Mouse (Mus musculus) large intestine, adult 2 months (tissue): Measurements from ENCODE around the gene Lrrc1. TPM values are rescaled to one million over a fixed set of nuclear protein-coding genes. Genes with fewer than 3 reads are reported as not detected.
"Not testable (repeated sequence)": the region's sequence is repeated elsewhere in the genome, so short reads cannot be mapped to it uniquely, and the experiment has no call there.

Source experiments
- DNase-seq: peaks from one replicate; pipeline ENCODE4 v3.0.0-alpha.2; 2012; ENCODE audit warnings: low read depth, low spot score
- WGBS: fragments of 180-500 bp; shearing (Covaris S2); methylation state at CpG from one replicate; pipeline ENCODE4 v1.1.7; 2018; 5-methylcytosine and 5-hydroxymethylcytosine counted together
- polyA plus RNA-seq: library from polyadenylated mRNA; depleted of rRNA; stranded (reverse); fragments of >200 nt; gene quantifications from 2 replicates; pipeline ENCODE4 v1.2.3, GENCODE M21; 2012; rRNA removed

Lrrc1 gene
- polyA plus RNA-seq, result 65.9 and 67.6 TPM in 2 replicates

GRCm38 (mm10) chr9:77544354-77545067 lies at the start of gene Lrrc1:
TSS of gene Lrrc1 (minus strand) at chr9:77544870.
- under 1% methylated on average over 88 of the region's 88 CpGs for WGBS
- DNase-seq, result no peak

DNA sequence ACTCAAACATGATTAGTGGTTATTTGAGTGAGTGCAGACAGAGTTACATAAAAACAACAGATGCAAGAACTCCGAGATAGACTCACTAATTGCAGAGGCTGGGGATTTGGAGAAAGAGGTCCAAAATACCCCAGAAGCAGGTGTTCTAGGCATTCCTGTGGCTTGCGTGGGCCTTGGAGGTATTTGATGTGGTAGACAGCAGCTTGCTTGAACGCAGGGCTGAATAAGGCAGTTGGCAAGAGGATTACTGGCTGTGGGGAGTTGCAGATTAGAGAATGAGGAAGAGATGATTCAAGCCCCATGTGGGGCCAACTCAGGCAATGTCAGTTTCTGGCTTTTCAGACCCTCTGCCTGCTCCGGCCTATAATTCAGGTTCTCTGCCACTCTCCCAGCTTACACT lies 47.8 kb upstream of the Lrrc1 start:
- DNase-seq, result no peak
- WGBS, result 66% methylated on average over 4 of the region's 4 CpGs

DNA sequence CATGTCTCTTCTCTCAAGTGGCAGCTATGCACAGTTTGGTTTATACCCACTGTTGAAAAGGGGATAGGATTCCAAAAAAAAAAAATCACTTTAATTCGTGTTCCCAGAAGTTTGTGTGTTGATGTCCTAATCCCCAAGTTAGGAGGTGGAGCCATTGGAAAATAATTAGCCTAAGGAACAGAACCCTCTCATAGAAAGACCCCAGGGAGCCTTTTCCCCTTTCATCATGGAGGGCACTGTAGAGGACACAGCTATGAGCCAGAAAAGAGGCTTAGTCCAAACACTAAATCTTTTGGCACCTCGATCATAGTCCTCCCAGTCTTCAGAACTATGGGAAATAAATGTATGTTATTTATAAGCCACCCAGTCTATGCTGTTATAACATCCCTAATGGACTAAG lies 44.8 kb upstream of the Lrrc1 start:
- 52% methylated on average over 2 of the region's 2 CpGs for WGBS
- DNase-seq, result no peak

DNA sequence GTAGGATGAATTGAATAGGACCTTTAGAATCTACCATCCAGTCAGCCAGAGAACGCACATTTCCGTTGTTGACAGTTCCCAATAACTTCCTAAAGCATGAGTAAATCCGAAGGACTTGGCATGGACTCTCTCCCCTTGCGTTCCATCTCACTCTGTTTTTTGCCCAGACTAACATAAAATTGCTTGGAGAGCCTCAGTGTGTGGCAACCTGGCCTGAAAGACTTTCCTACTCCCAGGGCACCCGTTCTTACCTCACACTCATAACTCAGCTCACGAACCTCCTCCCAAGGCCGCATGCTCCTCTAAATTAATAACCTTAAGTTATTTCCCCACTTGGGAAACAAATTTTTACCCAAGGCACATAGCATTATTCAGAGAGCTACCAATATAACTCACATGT lies 42.9 kb upstream of the Lrrc1 start:
- DNase-seq, result no peak
- 89% methylated on average over 7 of the region's 7 CpGs for WGBS

DNA sequence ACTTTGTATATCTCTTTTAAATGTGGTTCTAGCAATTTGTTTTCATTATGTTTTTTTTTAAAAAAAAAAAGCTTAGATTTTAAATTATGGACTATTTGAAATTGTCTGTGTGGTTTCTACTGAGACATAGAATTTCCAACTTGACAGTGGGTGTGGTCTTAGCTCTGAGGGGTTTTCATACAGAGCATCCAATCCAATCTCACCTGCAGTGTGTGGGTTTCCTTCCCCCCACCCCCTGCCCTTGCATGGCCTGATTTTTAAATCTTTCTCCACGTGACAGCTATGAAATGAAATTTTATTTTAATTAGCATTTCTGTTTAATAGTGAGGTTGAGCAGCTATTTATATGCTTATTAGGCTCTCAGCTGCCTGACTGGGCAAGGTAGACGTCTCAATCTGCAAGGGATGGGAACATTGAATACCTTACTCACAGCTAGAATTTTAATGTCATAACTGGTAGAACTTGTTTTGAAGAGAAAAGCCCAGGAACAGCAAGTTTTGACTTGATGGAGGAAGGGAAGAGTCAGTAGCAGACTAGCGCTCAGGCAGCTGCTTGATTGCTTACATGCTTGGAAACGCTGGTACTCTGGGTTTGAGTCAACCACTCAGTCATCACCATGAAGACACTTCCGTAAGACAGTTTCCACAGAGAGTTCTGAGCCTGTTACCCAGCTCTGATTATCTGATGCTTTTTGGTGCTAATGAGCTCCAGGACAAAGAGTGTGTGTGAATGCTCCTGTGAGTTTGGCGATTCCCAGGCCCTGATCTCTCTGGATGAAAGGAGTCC lies 42.3 kb upstream of the Lrrc1 start:
- 72% methylated on average over 6 of the region's 6 CpGs for WGBS
- no peak for DNase-seq

GRCm38 (mm10) chr9:77584746-77585145 lies 40.1 kb upstream of the Lrrc1 start:
- WGBS, result 93% methylated on average over 6 of the region's 6 CpGs
- DNase-seq, result no peak

DNA sequence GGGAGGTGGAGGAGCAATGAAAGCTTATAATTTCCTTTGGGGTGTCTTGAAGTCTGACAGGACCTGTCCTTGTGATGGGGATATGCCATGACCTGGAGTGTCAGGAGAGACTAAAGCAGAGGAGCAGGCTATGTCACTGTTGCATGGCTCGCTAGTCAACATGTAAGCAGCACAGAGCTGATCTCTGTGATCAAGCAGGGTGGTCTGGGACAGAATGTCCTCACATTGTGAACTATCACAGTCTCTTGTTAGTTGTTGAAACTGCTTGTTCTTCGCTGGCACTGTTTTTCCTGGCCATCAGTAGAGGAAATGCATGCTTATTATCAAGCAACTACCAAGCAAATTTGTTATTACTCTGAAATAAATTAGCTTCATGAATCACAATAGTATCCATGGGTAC lies 38.6 kb upstream of the Lrrc1 start:
- no peak for DNase-seq
- WGBS, result 78% methylated on average over 2 of the region's 2 CpGs

DNA sequence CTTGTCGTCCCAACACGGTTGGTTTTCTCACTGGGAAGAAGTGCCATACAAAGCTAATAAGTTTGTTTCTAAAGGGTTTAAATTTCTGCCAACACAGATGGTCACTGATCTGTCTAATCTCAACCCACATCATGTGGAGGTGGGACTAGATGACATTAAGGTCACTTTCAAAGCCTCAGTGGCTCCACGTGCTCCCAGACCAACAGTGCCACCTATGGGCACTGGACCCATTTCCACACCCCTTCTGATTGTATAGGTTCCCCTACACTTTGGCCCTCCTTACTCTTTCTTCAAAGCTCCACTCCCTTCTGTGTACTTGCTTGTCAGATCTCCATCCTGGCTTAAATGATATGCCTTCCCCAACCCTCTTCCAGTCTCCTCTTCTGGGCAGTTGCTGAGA lies 35.2 kb upstream of the Lrrc1 start:
- no peak for DNase-seq
- 67% methylated on average over 3 of the region's 3 CpGs for WGBS

- DNase-seq, result no peak
- 94% methylated on average over 8 of the region's 8 CpGs for WGBS
Observed at GRCm38 (mm10) chr9:77577931-77578330, 33.3 kb upstream of the Lrrc1 start.

- no peak for DNase-seq
Observed at GRCm38 (mm10) chr9:77577409-77577808, 32.7 kb upstream of the Lrrc1 start.

- DNase-seq, result no peak
Observed at GRCm38 (mm10) chr9:77576320-77576719, 31.6 kb upstream of the Lrrc1 start.

GRCm38 (mm10) chr9:77574996-77575395 lies 30.3 kb upstream of the Lrrc1 start:
- DNase-seq, result not testable (repeated sequence)
- 48% methylated on average over 4 of the region's 4 CpGs for WGBS

GRCm38 (mm10) chr9:77571851-77572250 lies 27.2 kb upstream of the Lrrc1 start:
- 83% methylated on average over 4 of the region's 4 CpGs for WGBS

GRCm38 (mm10) chr9:77568789-77569506 lies 24.3 kb upstream of the Lrrc1 start:
- 70% methylated on average over 13 of the region's 13 CpGs for WGBS

More at GRCm38 (mm10) chr9:77571851-77572250, 27.2 kb upstream of the Lrrc1 start:
- no peak for DNase-seq

GRCm38 (mm10) chr9:77561827-77562226 lies 17.2 kb upstream of the Lrrc1 start:
- DNase-seq, result no peak

More at GRCm38 (mm10) chr9:77568789-77569506, 24.3 kb upstream of the Lrrc1 start:
- no peak for DNase-seq

- DNase-seq, result no peak
- WGBS, result 31% methylated on average over 3 of the region's 3 CpGs
Observed at GRCm38 (mm10) chr9:77557963-77558362, 13.3 kb upstream of the Lrrc1 start.

- DNase-seq, result no peak
- WGBS, result 85% methylated on average over 4 of the region's 4 CpGs
Observed at GRCm38 (mm10) chr9:77557181-77557580, 12.5 kb upstream of the Lrrc1 start.

DNA sequence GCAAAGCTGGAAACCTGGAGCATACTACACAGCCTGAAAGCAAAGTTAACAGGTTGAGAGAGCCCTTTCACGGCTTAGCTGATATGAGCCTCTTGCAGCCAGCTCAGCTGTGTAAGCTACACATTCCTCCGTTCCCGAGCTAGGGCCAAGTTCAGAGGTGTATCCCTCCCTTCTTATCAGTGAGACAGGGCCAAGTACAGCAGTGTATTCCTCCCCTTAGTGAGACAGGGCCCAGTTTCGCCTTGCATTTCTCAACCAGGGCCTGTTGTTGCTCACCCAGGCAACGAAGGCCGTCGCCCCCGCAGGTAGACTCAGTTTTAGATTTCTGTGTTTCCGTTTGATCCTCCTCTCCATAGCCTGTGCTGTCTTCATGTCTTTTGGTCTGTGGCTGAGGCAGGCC lies 11.8 kb upstream of the Lrrc1 start:
- DNase-seq, result no peak
- 46% methylated on average over 9 of the region's 9 CpGs for WGBS

DNA sequence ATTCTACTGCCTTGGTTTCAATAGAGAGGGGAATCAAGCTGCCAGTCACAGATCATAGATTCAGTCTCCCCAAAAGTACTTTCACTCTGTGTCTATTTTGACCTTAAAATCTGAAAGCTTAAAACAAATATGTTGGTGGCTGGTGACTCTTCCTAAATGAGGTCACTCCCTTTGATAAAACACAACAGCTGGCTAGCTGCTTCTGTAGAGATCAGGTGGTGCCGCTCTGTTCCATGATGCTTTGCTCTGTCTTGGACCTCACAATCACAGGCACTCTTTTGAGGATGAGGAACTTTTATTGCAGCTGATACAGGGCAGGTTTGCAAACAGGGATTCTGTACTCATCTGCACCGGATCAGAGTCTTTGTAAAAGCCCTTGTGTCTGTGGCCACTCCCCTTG lies 8.8 kb upstream of the Lrrc1 start:
- WGBS, result 27% methylated on average over 2 of the region's 2 CpGs
- no peak for DNase-seq

DNA sequence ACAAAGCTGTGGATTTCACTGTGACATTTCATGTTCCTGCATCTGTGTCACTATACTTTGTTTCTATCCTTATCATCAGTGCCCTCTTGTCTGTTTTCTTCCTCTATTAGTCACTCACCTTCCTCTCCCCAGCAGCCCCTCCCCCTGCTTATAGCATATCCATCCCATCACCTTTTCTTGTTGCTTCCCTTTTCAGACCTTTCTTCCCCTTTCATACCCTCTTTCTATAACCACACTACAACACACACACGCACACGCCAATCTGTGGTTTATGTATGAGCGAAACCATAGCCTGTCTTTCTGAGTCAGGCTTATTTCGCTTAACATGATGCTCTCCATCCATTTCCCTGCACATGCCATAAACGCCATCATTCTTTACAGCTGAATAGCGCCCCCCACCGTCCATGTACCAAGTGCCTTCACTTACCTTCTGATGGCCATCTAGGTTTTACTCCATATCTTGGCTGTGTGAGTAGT lies 6.4 kb upstream of the Lrrc1 start:
- 66% methylated on average over 7 of the region's 7 CpGs for WGBS
- DNase-seq, result no peak
